Mouse (Mus musculus) lung, adult 2 months (tissue): ENCODE measurements around the gene Stk11.

Experiments
- CTCF ChIP-seq: fragments of 200-500 bp; IDR thresholded peaks from 2 replicates; pipeline ENCODE4 v1.5.1; 2011; ENCODE audit warnings: mild to moderate bottlenecking, low read length, control low read depth; ENCODE audit not compliant: insufficient read depth
- POLR2A ChIP-seq: fragments of 200-500 bp; IDR thresholded peaks from 2 replicates; pipeline ENCODE4 v1.6.1; 2011; ENCODE audit warnings: low read depth, mild to moderate bottlenecking, control low read depth, low read length, borderline replicate concordance; ENCODE audit errors: extremely low read depth

DNA sequence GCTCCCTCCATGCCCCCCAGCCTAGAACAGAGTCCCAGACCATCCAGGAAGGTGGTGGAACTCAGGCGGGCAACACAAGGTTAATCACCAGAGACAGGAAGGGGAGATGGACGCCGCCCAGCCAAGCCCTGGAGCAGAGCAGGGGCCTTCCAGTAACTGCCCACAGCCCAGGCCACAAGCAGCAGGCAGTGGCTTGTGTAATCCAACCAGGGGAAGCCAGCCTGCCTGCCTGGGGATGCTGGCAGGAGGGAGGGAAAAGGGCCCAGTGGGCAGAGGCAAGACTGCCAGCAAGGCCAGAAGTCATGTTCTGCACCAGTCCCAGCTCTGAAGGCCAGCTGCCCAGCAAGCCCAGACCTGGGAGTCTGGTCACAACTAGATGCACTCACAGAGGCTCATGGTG lies 28.8 kb upstream of the Stk11 start:
- TF ChIP-seq CTCF = no peak
- TF ChIP-seq POLR2A = no peak
